In genomic region chr11:50797674-50798073, GRCm38 (mm10) we compare ENCODE assay signal across 32 mouse cellular contexts. TPM values are rescaled to one million over a fixed set of nuclear protein-coding genes. Genes with fewer than 3 reads are reported as not detected.
DNase-seq lines count a peak whose midpoint lies in the region; ATAC-seq and TF ChIP-seq lines count a peak whose summit lies in the region.
"Had no signal": no experiment of that assay in that cellular context is flagged by ENCODE, and none has a peak within 500 bp of the region (broad histone marks: within the 10 kb centered on the region; RNA-seq: fewer than 3 reads in every experiment).

No protein-coding gene starts in this region.

- TF ChIP-seq CTCF in brain, embryonic 14.5 days (IDR thresholded peaks at IDR 0.05; ENCODE audit: borderline replicate concordance, extremely low read depth, insufficient read depth, insufficient read length): no peak

- DNase-seq in kidney, adult 18-20 months: no peak
- peak; percentile 24 to 33 for DNase-seq in kidney, postnatal 4 days
- DNase-seq in kidney, adult 11 months: no peak
- DNase-seq in brain, embryonic 14.5 days (ENCODE audit: low read depth): peak; percentile 3
- no peak for DNase-seq in yolk sac, embryonic 10.5 days (ENCODE audit: low spot score)
- DNase-seq: adrenal gland, adult 2 months; adrenal gland, postnatal 14 days; cerebellum, adult 11-12 months; cerebellum, adult 8-10 months; cerebellum, postnatal 36 days; embryo, embryonic 11 days; forebrain, postnatal 0 days; gastrocnemius, adult 2 months; gastrocnemius, postnatal 14 days; heart, adult 18-20 months; heart, postnatal 14 days; heart, postnatal 4 days had no signal

- WGBS in kidney, embryonic 15.5 days: 61% methylated on average over 11 of the region's 11 CpGs

- no peaks in the 10 kb centered on the region for H3K27me3 ChIP-seq in kidney, embryonic 15.5 days
- H3K27me3 ChIP-seq: embryonic facial prominence, embryonic 13.5 days; heart, embryonic 13.5 days had no signal

- H3K4me1 ChIP-seq in kidney, embryonic 15.5 days: 0 out of 2 replicates have a peak, but pooled peaks cover 6% of the 10 kb centered on the region
- H3K4me1 ChIP-seq: embryonic facial prominence, embryonic 13.5 days; heart, embryonic 10.5 days; heart, embryonic 13.5 days had no signal

- no peaks in the 10 kb centered on the region for H3K36me3 ChIP-seq in kidney, embryonic 15.5 days
- H3K36me3 ChIP-seq: embryonic facial prominence, embryonic 10.5 days; heart, embryonic 10.5 days; heart, embryonic 13.5 days had no signal

- TF ChIP-seq POLR2A in brain, embryonic 14.5 days (IDR thresholded peaks at IDR 0.05; ENCODE audit: borderline replicate concordance, extremely low read depth, insufficient read depth, insufficient read length, poor library complexity, severe bottlenecking): no peak

- no peaks in the 10 kb centered on the region for H3K9me3 ChIP-seq in kidney, embryonic 15.5 days (replicated peaks)
- H3K9me3 ChIP-seq: embryonic facial prominence, embryonic 10.5 days; embryonic facial prominence, embryonic 13.5 days; heart, embryonic 10.5 days; heart, embryonic 13.5 days had no signal

- H3K4me3 ChIP-seq in kidney, embryonic 15.5 days (replicated peaks): no peak overlapping the region
- H3K4me3 ChIP-seq: embryonic facial prominence, embryonic 10.5 days; embryonic facial prominence, embryonic 13.5 days; erythroblast, embryonic 14.5 days; gastrocnemius, adult 2 months; heart, embryonic 10.5 days; heart, embryonic 13.5 days had no signal

- H3K4me2 ChIP-seq in kidney, embryonic 15.5 days: no peak overlapping the region
- H3K4me2 ChIP-seq: embryonic facial prominence, embryonic 13.5 days; heart, embryonic 13.5 days; hindbrain, embryonic 14.5 days had no signal

- no peak overlapping the region for H3K27ac ChIP-seq in kidney, embryonic 15.5 days
- H3K27ac ChIP-seq: embryonic facial prominence, embryonic 10.5 days; embryonic facial prominence, embryonic 13.5 days; gastrocnemius, adult 2 months; heart, embryonic 10.5 days; heart, embryonic 13.5 days; hindbrain, embryonic 14.5 days; hindbrain, postnatal 0 days had no signal

- ATAC-seq in kidney, embryonic 15.5 days (replicated peaks; ENCODE audit: low FRiP score): 0 out of 2 replicates have a peak, but pooled peaks have one; percentile 58
- ATAC-seq: CD4-positive, CD25-positive, alpha-beta regulatory T cell, adult 4 months; forebrain, embryonic 14.5 days; forebrain, postnatal 0 days; hindbrain, postnatal 0 days had no signal

- H3K9ac ChIP-seq in kidney, embryonic 15.5 days: no peak overlapping the region
- H3K9ac ChIP-seq: embryonic facial prominence, embryonic 13.5 days; forebrain, postnatal 0 days; heart, embryonic 13.5 days; hindbrain, embryonic 14.5 days had no signal

RNA-seq across cellular contexts. Expression of gene Zfp354c, which starts 29.9 kb away (rescaled TPM):
- 29.3 and 31.3 TPM in 2 replicates for polyA plus RNA-seq in kidney, embryonic 15.5 days (2015; fragmentation: Nextera tagmentation; extraction: Ambion mirVana)
- polyA plus RNA-seq in brain, embryonic 14.5 days (2012; rRNA removed): 26.2 and 41.6 TPM in 2 replicates
- polyA plus RNA-seq: erythroblast, embryonic 14.5 days had no signal

RNA-seq across cellular contexts. Expression of gene Zfp879, which starts 43.7 kb away (rescaled TPM):
- polyA plus RNA-seq in kidney, embryonic 15.5 days (2015; fragmentation: Nextera tagmentation; extraction: Ambion mirVana): 0.76 and 0.91 TPM in 2 replicates
- polyA plus RNA-seq in brain, embryonic 14.5 days (2012; rRNA removed): 1.1 and 1.4 TPM in 2 replicates
- polyA plus RNA-seq: CD4-positive, CD25-positive, alpha-beta regulatory T cell, adult 4 months; erythroblast, embryonic 14.5 days had no signal

RNA-seq across cellular contexts. Expression of gene Grm6, which starts 52.8 kb away (rescaled TPM):
- not detected in 2 replicates for polyA plus RNA-seq in kidney, embryonic 15.5 days (2015; fragmentation: Nextera tagmentation; extraction: Ambion mirVana)
- 0.05 and 0.14 TPM in 2 replicates for polyA plus RNA-seq in brain, embryonic 14.5 days (2012; rRNA removed)
- polyA plus RNA-seq: adrenal gland, adult 2 months; C2C12; CD4-positive, CD25-positive, alpha-beta regulatory T cell, adult 4 months; cortical plate, adult 2 months; embryonic facial prominence, embryonic 10.5 days; embryonic facial prominence, embryonic 13.5 days; erythroblast, embryonic 14.5 days; forebrain, embryonic 14.5 days; forebrain, postnatal 0 days; frontal cortex, adult 2 months; heart, embryonic 13.5 days; heart, embryonic 16.5 days; hindbrain, embryonic 11.5 days; hindbrain, embryonic 14.5 days; hindbrain, postnatal 0 days had no signal

Comparison
In these comparisons a context has a peak if more than half of its experiments do, and no peak if none do; other contexts are left out.
1. DNase-seq: peak in kidney, postnatal 4 days (2 of 2) and brain, embryonic 14.5 days (single experiment); none in kidney, adult 18-20 months (single experiment), kidney, adult 11 months (single experiment) and yolk sac, embryonic 10.5 days (single experiment).